Mouse (Mus musculus) mature B cell (primary cell): ENCODE measurements around the gene Limch1.

Experiments used
- in situ Hi-C: fragments of 300-500 bp; cut with MboI; formaldehyde crosslinking; loops from 2 replicates; pipeline ENCODE4 v1.14.3; 2019

Gene Limch1

GRCm38 (mm10) chr5:66829505-66829904, 83.9 kb downstream of the Limch1 start:
- in situ Hi-C loops, result no loop called here

GRCm38 (mm10) chr5:66830206-66830605, 84.6 kb downstream of the Limch1 start:
- in situ Hi-C loops, result no loop called here

DNA sequence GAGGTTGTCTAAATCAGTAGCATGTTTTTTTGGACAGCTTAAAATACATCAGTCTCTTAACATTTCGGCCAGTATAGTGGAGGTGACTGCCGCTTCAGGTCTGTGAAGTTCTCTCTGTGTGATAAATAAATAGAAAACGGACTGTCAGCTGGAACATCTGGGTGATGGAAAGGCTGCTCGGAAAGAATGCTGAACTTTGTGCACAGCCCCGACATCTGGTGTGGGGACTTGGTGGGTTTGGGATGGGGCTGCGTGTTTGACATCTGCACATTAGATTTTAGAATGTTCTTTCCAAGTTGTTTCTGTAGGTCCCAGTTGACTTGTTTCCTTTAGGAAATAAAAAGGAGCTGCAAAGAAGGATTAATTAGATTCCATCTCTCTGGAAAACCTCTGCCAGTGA, 89.1 kb downstream of the Limch1 start:
- in situ Hi-C loops, result no loop called here

GRCm38 (mm10) chr5:66836892-66837291, 91.3 kb downstream of the Limch1 start:
- in situ Hi-C loops, result no loop called here

DNA sequence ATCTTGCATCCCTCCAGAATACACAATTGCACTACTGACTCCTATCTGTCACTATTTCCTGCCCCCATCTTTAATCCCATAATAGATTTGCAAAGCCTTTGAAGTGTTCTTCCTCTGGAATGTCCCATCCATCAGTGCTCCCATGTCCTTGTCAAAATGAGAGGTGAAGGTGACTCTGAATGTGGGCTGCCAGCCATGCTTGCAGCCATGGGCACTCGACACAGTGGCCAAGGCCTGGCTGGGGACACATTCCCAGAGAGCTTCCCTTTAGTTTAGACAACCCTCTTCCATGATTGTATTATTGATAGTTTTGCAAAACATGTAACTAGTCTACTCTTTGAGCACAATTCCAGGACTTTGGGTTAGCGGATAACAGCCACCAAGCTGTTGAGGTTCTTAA, 96.3 kb downstream of the Limch1 start:
- in situ Hi-C loops, result no loop called here

DNA sequence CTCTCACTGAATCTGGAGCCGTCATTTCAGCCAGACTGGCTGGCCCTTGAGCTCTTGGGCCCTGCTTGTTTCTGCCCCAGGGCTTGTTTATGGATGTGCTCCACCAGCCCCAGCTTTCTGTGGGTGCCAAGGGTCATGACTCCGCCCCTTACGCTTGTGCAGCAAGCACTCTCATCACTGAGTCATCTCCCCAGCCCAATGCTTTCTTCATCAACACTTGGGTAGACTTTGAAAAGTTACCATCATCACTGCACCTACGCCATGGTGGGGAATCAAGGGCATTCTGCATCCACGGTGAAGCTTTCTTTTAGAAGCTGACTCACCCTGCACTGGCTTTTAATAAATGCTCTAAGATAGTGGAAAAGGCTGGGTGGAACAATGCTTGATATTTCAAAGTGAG, 97.1 kb downstream of the Limch1 start:
- in situ Hi-C loops, result no loop called here

GRCm38 (mm10) chr5:66848136-66848535, 102.5 kb downstream of the Limch1 start:
- in situ Hi-C loops, result no loop called here

DNA sequence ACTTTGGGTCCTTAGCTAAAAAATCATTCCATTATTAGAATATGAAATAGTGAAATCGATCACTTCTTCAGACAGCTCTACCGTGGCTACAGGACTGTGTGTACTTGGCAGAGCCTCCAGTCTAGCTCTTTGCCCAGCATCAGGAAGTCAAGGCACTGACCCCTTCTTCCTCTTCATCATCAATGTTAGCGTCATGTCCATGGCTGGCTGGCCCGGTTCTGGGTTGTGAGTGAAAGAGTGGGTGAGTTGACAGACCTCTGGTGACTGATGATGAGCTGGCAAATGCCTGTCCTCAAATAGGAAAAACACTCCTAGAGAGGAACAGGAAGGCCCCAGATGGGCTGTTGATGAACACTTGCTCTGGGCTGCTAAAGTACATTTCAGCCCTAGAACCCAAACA, 103.5 kb downstream of the Limch1 start:
- in situ Hi-C loops, result no loop called here

- in situ Hi-C loops, result no loop called here
Observed at GRCm38 (mm10) chr5:66850721-66851251, 105.2 kb downstream of the Limch1 start.

DNA sequence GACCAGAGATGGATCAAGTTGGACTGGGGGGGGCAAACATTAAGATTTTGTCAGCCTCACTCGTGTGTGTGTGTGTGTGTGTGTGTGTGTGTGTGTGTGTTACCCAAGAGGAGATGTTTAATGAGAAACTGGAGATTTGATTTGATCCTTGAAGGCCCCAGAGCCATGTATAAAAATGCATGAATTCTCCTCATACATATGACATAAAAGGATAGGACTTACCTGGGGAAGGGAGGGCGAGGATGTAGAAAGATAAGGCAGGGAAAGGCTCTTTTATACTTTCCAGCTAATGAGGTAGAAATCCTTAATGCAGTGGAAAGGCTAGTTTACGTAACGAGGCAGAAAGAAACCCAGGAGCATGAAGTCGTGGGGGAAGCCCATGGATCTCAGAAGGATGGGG, 106.1 kb downstream of the Limch1 start:
- in situ Hi-C loops, result no loop called here

- in situ Hi-C loops, result no loop called here
Observed at GRCm38 (mm10) chr5:66854263-66854662, 108.6 kb downstream of the Limch1 start.

DNA sequence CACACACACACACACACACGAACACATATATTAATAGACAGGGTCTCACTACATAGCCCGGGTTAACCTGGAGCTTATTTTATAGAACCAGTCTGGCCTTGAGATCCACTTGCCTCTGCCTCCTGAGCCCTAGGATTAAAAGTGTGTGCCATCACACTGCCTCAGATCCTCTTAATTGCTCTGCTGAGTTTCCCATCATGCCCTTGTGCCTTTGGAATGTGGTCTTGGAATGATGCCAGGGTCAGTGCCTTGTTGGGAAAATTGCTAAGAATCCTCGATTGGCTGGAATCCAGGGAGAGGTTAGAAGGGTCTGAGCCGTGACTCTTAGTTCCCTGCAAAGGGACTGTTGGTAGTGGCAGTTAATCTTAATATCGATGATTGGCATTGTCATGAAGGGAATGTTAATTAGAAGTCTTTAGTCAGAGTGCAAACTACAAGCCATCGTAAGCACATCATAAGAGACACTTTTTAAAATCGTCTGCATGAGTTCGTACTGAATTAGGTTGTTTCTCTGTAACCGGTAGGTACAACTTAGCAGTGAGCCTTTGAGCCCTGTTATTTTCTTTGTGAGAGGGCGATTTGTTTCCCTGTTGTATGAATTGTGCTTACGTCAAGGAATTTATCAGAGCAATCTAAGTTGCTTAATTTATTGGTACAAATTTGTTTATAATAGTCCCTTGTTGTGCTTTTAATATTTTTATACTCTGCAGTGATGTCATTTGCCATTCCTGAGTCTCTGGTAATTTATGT, 109.9 kb downstream of the Limch1 start:
- in situ Hi-C loops, result no loop called here

- in situ Hi-C loops, result no loop called here
Observed at GRCm38 (mm10) chr5:66859506-66859905, 113.9 kb downstream of the Limch1 start.

DNA sequence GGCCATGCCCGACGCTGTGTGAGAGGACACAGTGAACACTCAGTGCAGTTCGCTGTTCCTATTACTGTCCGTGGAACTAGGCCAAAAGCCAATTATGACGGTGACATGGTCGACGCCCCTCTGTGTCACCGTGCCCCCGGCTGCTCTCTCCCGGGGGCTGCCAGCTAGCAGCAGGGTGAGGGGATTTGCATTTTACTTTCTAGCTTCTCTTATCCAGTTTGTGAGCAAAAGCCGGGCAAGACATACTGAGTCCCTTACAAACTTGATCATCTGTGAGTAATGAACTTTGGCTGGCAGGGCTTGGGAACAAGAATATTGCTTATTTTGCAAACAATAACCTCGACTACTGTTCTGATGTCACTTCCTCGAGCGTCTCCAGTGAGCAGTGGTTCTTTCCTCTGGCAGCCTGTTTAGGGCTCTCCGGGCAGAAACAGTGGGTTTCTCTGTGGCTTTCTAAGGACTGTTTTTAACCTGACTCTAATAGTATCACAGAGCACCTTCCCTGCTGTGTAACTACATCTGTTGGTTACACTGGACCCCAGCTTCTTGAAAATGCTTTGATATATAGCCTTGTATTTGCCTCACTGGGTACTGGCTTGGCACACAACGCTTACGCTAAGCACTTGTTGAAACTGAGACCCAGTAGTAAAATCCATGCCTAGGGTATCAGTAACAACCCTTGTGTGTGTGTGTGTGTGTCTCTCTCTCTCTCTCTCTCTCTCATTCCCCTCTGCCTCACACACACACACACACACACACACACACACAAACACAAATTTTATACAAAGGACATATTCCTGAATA, 115.8 kb downstream of the Limch1 start:
- in situ Hi-C loops, result no loop called here

DNA sequence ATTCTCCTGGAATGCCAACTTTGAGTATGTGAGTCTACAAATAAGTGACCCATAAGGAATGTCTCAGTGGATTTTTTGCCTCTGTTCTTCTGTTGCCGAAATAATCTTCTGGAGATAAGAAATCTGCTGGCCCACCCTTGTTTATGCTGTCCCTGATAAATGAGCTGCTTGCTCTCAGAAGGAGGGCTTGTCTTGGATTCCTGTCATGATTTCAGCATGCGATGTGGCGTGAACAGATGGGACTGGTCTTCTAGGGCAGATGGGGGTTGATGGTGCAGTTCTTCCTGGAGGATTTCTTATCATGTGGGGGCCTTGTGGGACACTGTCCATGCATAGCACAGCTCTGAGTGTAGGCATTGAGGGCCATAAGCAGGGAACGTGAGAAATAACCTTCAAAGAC, 116.5 kb downstream of the Limch1 start:
- in situ Hi-C loops, result no loop called here

- in situ Hi-C loops, result no loop called here
Observed at GRCm38 (mm10) chr5:66865229-66865628, 119.6 kb downstream of the Limch1 start.

GRCm38 (mm10) chr5:66866019-66866418, 120.4 kb downstream of the Limch1 start:
- in situ Hi-C loops, result no loop called here

- in situ Hi-C loops, result no loop called here
Observed at GRCm38 (mm10) chr5:66869545-66869944, 123.9 kb downstream of the Limch1 start.

- in situ Hi-C loops, result no loop called here
Observed at GRCm38 (mm10) chr5:66871521-66872050, 126.0 kb downstream of the Limch1 start.

GRCm38 (mm10) chr5:66872053-66872452, 126.4 kb downstream of the Limch1 start:
- in situ Hi-C loops, result no loop called here

- in situ Hi-C loops, result no loop called here
Observed at GRCm38 (mm10) chr5:66872681-66873080, 127.1 kb downstream of the Limch1 start.

DNA sequence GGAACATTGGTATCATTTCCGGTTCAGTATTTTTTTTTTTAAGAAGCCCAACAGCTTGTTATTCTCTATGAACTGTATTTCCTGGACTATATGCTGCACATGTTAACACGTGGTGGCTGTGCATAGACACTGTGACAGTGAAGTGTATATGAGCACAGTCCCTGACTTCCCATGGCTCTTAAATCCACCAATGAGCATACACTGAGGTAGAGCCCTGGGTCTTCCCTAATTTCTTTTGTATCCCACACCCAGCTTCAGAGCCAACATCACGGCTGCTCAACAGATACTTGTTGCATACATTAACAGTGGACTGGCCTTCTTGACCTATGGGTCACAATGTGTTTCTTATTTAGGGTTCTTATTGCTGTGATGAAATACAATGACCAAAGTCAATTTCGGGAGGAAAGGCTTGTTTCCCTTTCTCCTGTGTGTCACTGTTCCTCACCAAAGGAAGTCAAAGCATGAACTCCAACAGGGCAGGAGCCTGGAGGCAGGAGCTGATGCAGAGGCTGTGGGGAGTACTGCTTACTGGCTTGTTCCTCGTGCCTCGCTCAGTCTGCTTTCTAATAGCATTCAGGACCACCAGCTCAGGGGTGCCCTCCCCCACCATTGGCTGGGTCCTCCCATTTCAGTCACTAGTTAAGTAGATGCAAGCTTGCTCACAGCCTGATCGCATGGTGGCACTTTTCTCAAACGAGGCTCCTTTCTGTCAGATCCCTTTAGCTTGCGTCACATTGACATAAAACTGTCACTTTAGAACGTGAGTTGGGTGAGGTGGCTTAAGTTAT, 130.6 kb downstream of the Limch1 start:
- in situ Hi-C loops, result no loop called here
